Mouse (Mus musculus) gastrocnemius, postnatal 14 days (tissue): Measurements from ENCODE around the gene C87414. TPM values are rescaled to one million over a fixed set of nuclear protein-coding genes. Genes with fewer than 3 reads are reported as not detected.
"Not testable (repeated sequence)": the region's sequence is repeated elsewhere in the genome, so short reads cannot be mapped to it uniquely, and the experiment has no call there.

Experiments used
- DNase-seq: peaks from one replicate; pipeline ENCODE4 v3.0.0; 2021; ENCODE audit warnings: mixed read lengths
- intact Hi-C: fragments of 180-260 bp; cut with DNase I; formaldehyde crosslinking; loops from one replicate; pipeline ENCODE4 v1.15.1; 2025; ENCODE audit warnings: low total_unique reads
- long read RNA-seq, 2 experiments: library from polyadenylated mRNA; stranded (forward); transcript quantifications; one replicate each; pipeline ENCODE4 v2.0.0; 2021
- total RNA-seq, 2 experiments: library from RNA; stranded (reverse); gene quantifications; 2 replicates each; pipeline ENCODE4 v1.2.3; 2021

C87414 gene
- total RNA-seq, result not detected
- long read RNA-seq, experiment 1, result 0 reads
- long read RNA-seq, experiment 2, result 0 reads

DNA sequence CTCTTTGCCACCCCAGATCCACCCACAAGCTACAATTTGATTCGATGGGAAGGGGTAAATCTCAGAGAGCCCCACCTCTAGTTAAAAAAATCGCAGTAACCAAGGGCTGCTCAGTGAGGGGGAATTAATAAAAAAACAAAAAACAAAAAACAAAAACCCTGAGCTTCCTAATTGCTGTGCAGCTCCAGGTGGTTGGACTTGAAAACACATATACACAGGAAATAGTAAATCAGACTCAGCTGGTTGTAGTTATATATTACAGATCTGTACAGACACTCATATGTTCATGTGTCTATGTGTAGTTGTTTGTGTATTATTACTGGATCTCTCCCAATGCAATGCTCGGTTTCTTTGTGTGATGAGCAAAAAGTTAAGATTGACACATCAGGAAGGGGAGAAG, at the start of gene C87414:
TSS of gene C87414 (minus strand) at position 101 of the 400 bp plus-strand sequence.
- intact Hi-C loops, result not testable (repeated sequence)

DNA sequence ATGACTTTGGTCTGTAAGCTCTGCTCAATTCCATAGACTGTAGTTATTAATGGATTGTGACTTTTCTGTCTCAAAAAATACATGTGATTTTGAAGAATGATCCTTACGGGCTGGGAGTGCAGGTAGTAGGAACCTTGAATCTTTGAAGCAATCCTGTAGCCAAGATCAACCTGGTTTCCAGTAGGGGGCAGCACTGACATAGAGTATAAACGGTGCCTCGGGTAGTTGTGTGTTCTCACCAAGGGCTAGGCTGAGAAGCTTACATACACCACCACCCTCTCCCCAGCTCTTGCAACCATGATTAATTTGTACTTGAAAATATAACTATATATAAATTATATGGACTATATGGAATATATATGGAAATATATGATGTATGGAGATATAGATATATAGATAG, 13.3 kb upstream of the C87414 start:
- DNase-seq, intact Hi-C loops: not testable (repeated sequence)

More for the DNA sequence above, at the start of gene C87414:
- DNase-seq, result not testable (repeated sequence)

Other genes with a start within 250 kb of the C87414 start
- not detected for gene Gm16427, start 131.4 kb downstream of the C87414 start, total RNA-seq
- not detected for gene Gm7792, start 172.2 kb upstream of the C87414 start, total RNA-seq